Mouse (Mus musculus): Measurements from ENCODE around the gene Kcnk3.

- TF ChIP-seq POLR2A (IDR thresholded peaks at IDR 0.05; ENCODE audit: low read depth, low read length) (no peak), CTCF (conservative IDR thresholded peaks at IDR 0.05; ENCODE audit: insufficient read depth, insufficient read length, low read depth, low read length) (no peak)
These were observed 62.8 kb downstream of the Kcnk3 start for GRCm38 (mm10) chr5:30650756-30651155.
